Mouse (Mus musculus) small intestine, adult 2 months (tissue): ENCODE data around the gene Nkg7.
A peak's percentile ranks its signal among the peaks of the same experiment; 100 is the strongest.

ENCODE experiments used
- CTCF ChIP-seq: fragments of 200-500 bp; IDR thresholded peaks from 2 replicates; pipeline ENCODE4 v1.5.1; 2012; ENCODE audit warnings: low read depth, mild to moderate bottlenecking, control low read depth, inconsistent platforms, low read length, moderate library complexity, mixed read lengths; ENCODE audit not compliant: insufficient replicate concordance, insufficient read length; ENCODE audit errors: extremely low read depth
- POLR2A ChIP-seq: fragments of 200-500 bp; IDR thresholded peaks from 2 replicates; pipeline ENCODE4 v1.6.1; 2012; ENCODE audit warnings: low read depth, mild to moderate bottlenecking, control low read depth, inconsistent platforms, low read length, moderate library complexity

GRCm38 (mm10) chr7:43422995-43423617, 13.8 kb upstream of the Nkg7 start:
- TF ChIP-seq POLR2A (no peak), CTCF (peak; percentile 99; the same call in 1 of the 2 replicates)
